Mouse (Mus musculus) skeletal muscle tissue, postnatal 0 days (tissue): ENCODE measurements around the gene Olfr1230. TPM values are rescaled to one million over a fixed set of nuclear protein-coding genes. Genes with fewer than 3 reads are reported as not detected.

Source experiments
- polyA plus RNA-seq: library from polyadenylated mRNA; unstranded; fragments of >200 nt; fragmentation: Nextera tagmentation; extraction: Ambion mirVana; gene quantifications from 2 replicates; pipeline ENCODE4 v1.2.1, GENCODE M21; 2015

The Olfr1230 gene
- polyA plus RNA-seq = not detected in 2 replicates

DNA sequence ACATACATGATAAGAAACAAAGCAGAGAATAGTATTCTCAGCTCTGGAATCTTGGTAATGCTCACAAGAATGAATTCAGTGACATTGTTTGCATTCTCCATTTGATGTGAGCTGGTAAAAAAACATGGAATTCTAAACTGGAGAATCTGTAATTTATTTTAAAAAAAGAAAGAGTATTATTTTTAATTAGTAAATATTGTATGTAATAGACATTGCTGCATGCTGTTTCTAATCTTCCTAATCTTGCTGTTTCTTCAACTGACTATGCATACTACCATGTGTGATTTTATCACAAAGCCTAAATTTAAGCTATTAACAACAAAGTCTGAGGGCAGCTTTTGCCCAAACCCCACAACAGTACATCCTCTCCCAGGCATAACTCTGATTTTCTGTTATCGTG lies at the start of gene Olfr1230:
Gene Olfr1230 (minus strand): TSS at position 101 of the 400 bp plus-strand sequence.

DNA sequence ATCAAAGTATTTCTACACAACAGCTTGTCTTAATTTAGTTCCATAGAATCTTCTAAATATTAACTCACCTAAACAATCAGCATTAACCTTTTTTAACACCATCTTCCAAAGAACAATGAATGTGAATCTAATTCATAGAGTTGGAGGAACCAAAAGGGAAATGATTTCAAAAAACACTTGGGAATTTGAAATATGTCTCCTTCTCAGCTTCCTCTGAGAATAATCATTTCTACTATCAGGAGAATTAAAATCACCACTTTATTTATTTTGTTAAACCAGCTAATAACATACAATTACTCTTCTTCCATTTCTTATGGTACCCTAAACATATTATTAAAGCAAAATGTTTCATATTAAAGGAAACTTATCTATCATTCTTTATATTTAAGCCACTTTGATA lies 45.2 kb upstream of the Olfr1230 start, which contains the start of gene Olfr1233:
Gene Olfr1233 (minus strand): TSS at position 101 of the 400 bp plus-strand sequence.

DNA sequence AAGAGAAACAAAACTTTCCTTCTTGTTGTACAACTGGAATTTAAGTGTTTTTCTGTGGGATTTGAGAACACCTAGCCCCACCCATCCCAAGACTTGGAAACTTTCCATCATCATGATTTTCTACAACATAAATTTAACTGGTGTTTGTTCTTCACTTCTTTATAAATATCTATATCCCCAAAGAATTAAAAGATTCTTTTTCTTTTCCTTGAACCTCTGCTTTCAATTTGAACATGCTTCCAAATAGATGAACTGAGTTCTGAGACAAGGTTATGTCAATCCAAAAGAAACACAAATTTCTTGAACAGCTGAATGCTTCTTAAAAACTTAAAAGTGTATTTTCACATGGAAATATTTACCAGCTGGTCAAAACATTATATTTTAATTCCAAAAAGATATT lies 32.5 kb upstream of the Olfr1230 start, which contains the start of gene Olfr1232:
Gene Olfr1232 (minus strand): TSS at position 101 of the 400 bp plus-strand sequence.

DNA sequence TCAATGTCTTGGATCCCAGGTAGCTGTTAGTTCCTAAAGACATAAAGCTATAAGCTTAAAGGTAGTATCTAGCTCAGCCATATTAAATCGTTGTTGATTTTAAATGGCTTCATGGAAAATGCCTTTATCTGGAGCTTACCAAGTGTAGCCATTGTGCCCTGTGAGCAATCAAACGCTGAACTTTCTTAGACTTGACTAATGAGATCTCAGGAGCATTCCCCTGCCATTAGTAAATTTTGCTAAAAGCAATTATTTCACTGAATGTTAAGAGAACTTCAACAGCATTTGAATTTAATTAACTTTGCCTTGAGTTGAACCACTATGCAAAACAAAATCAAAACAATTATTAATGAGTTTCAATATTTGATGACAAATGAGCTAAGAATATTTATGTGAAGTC lies 9.9 kb upstream of the Olfr1230 start, which contains the start of gene Olfr1231:
Gene Olfr1231 (minus strand): TSS at position 101 of the 400 bp plus-strand sequence.

DNA sequence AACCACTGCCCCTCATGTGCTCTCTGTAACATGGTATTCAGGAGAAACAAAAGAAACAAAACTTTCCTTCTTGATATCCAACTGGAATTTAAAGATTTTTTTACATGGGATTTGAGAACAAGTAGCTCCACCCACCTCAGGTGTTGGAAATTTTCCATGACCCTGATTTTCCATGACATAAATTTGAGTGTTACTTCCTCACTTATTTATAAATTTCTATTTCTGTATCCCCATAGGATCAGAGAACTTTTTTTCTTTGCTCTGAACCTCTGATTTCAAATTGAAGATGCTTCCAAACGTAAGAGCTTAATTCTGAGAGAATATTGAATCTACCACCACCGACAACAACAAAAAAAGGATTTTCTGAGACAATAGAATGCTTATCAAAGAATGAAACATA lies 9.2 kb downstream of the Olfr1230 start, which contains the start of gene Olfr1229:
Gene Olfr1229 (minus strand): TSS at position 101 of the 400 bp plus-strand sequence.

DNA sequence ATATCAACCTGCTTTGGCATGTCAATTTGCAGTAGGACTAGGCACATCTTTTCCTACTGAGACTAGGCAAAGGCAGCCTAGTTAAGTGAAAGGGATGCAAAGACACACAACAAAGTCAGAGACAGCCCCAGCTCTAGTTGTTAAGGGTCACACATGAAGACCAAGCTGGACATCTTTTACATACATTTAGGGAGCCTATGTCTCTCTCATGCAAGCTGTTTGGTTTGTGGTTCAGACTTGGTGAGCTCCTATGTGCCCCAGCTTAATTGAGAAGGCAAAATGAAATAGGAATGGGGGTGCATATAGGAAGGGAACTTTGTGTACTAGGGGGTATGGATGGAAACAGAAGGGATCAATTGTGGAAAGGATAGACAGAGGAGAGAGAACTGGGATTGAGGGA lies 43.1 kb downstream of the Olfr1230 start, which contains the start of gene Olfr1228:
Gene Olfr1228 (minus strand): TSS at position 101 of the 400 bp plus-strand sequence.

Other genes starting within 250 kb of the Olfr1230 start
- not detected in 2 replicates for gene Olfr1218, start 236.1 kb downstream of the Olfr1230 start, polyA plus RNA-seq
- gene Olfr1219, start 213.8 kb downstream of the Olfr1230 start, polyA plus RNA-seq = not detected in 2 replicates
- not detected in 2 replicates for gene Olfr1220, start 190.4 kb downstream of the Olfr1230 start, polyA plus RNA-seq
- gene Olfr1221, start 180.0 kb downstream of the Olfr1230 start, polyA plus RNA-seq = not detected in 2 replicates
- not detected in 2 replicates for gene Olfr1222, start 164.2 kb downstream of the Olfr1230 start, polyA plus RNA-seq
- gene Olfr1223, start 145.7 kb downstream of the Olfr1230 start, polyA plus RNA-seq = not detected in 2 replicates
- not detected in 2 replicates for gene Olfr1224-ps1, start 133.2 kb downstream of the Olfr1230 start, polyA plus RNA-seq
- not detected in 2 replicates for gene Olfr1225, start 122.6 kb downstream of the Olfr1230 start, polyA plus RNA-seq
- gene Olfr1226, start 97.2 kb downstream of the Olfr1230 start, polyA plus RNA-seq = not detected in 2 replicates
- not detected in 2 replicates for gene Olfr1228, start 43.2 kb downstream of the Olfr1230 start, polyA plus RNA-seq
- gene Olfr1229, start 9.3 kb downstream of the Olfr1230 start, polyA plus RNA-seq = not detected in 2 replicates
- gene Olfr1231, start 9.8 kb upstream of the Olfr1230 start, polyA plus RNA-seq = not detected in 2 replicates
- not detected in 2 replicates for gene Olfr1232, start 32.4 kb upstream of the Olfr1230 start, polyA plus RNA-seq
- gene Olfr1233, start 45.1 kb upstream of the Olfr1230 start, polyA plus RNA-seq = not detected in 2 replicates
- gene Olfr1234, start 67.6 kb upstream of the Olfr1230 start, polyA plus RNA-seq = not detected in 2 replicates
- not detected in 2 replicates for gene Olfr1238, start 112.4 kb upstream of the Olfr1230 start, polyA plus RNA-seq
- not detected in 2 replicates for gene Olfr1239, start 123.1 kb upstream of the Olfr1230 start, polyA plus RNA-seq
- gene Olfr1240, start 145.7 kb upstream of the Olfr1230 start, polyA plus RNA-seq = not detected in 2 replicates
- not detected in 2 replicates for gene Olfr1241, start 189.9 kb upstream of the Olfr1230 start, polyA plus RNA-seq
- not detected in 2 replicates for gene Olfr1242, start 201.1 kb upstream of the Olfr1230 start, polyA plus RNA-seq
- gene Olfr1243, start 234.2 kb upstream of the Olfr1230 start, polyA plus RNA-seq = not detected in 2 replicates